Mouse (Mus musculus): Measurements from ENCODE around the gene Sdf2l1.

- no peak for TF ChIP-seq CTCF (IDR thresholded peaks at IDR 0.05; ENCODE audit: borderline replicate concordance, insufficient read depth, low read depth, low read length)
- no peak for TF ChIP-seq POLR2A (IDR thresholded peaks at IDR 0.05; ENCODE audit: borderline replicate concordance, insufficient read depth, low read length)
These were observed 43.8 kb downstream of the Sdf2l1 start for GRCm38 (mm10) chr16:17088346-17088745.

Measured in cerebellum, adult 2 months (tissue).